Mouse (Mus musculus) liver, adult 2 months (tissue): ENCODE results near the gene Gm49450.

ENCODE experiments used
- CTCF ChIP-seq: fragments of 200-500 bp; IDR thresholded peaks from 2 replicates; pipeline ENCODE4 v1.5.1; 2011; ENCODE audit warnings: low read depth, low read length, control low read depth
- POLR2A ChIP-seq: fragments of 200-500 bp; IDR thresholded peaks from 2 replicates; pipeline ENCODE4 v1.6.1; 2011; ENCODE audit warnings: low read length, control low read depth; ENCODE audit not compliant: insufficient read depth; ENCODE audit errors: extremely low read depth

DNA sequence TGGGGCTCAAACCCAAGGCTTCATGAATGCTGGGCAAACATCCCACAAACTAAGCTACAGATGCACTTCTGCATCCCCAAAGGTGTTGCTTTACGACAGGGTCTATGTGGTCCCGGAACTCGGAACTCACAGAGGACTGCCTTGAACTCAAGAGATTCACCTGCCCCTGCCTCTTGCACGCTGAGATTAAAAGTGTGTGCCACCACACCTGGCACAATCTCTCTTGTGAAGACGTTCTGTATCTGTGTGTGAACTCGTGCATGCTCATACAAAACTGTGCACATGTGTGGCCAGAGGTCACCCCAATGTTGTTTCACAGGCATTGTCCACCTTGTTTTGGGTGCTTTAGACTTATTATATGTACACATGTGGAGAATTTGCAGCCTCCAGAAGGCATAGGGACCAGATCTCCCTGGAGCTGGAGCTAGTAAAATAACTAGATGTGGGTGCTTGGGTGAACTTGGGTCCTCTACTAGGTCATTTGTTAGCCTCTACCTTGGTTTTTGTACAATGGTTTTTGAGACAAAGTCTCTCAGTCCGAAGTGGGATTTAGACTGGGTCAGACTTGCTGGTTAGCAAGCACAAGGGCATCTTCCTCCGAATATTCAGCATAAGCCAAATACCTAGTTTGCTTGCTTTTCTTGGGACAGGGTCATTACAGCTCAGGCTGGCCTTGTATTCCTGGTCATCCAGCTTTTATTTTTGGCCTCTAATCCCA is 23.2 kb downstream of the Gm49450 start:
- TF ChIP-seq CTCF: no peak
- TF ChIP-seq POLR2A: no peak
